Mouse (Mus musculus) midbrain, embryonic 16.5 days (tissue): ENCODE measurements at regions not wholly inside any gene's neighbourhood (a gene's known extent, or its start where the extent isn't known, plus 50 kb on each side); places are given as distances from the start of the nearest gene placed in this dataset.

Experiments used
- ATAC-seq: fragments of 200-750 bp; cut with Nextera tagmentation; 2 replicates; pipeline ENCODE4 v1.8.0; 2017; ENCODE audit warnings: moderate TSS enrichment
- H3K27ac ChIP-seq: fragments of 300-500 bp; sonication (generic); 2 replicates; pipeline ENCODE4 v1.5.1; 2014; ENCODE audit warnings: mild to moderate bottlenecking, low read length, mixed read lengths
- H3K27me3 ChIP-seq: fragments of 300-500 bp; sonication (generic); 2 replicates; pipeline ENCODE4 v1.6.1; 2014; ENCODE audit warnings: low read depth, low read length, mixed read lengths; ENCODE audit not compliant: control insufficient read depth, insufficient read depth
- H3K36me3 ChIP-seq: fragments of 300-500 bp; sonication (generic); 2 replicates; pipeline ENCODE4 v1.6.1; 2014; ENCODE audit warnings: mild to moderate bottlenecking, low read length, moderate library complexity, mixed read lengths; ENCODE audit not compliant: control insufficient read depth, insufficient read depth
- H3K4me1 ChIP-seq: fragments of 300-500 bp; sonication (generic); 2 replicates; pipeline ENCODE4 v1.6.1; 2014; ENCODE audit warnings: mild to moderate bottlenecking, low read length, mixed read lengths; ENCODE audit not compliant: control insufficient read depth, insufficient read depth
- H3K4me2 ChIP-seq: fragments of 300-500 bp; sonication (generic); 2 replicates; pipeline ENCODE4 v1.6.1; 2014; ENCODE audit warnings: mild to moderate bottlenecking, low read length, mixed read lengths
- H3K4me3 ChIP-seq: fragments of 300-500 bp; sonication (generic); 2 replicates; pipeline ENCODE4 v1.5.1; 2014; ENCODE audit warnings: low read depth, mild to moderate bottlenecking, low read length, moderate library complexity, mixed read lengths
- H3K9ac ChIP-seq: fragments of 300-500 bp; sonication (generic); 2 replicates; pipeline ENCODE4 v1.6.1; 2014; ENCODE audit warnings: low read depth, low read length, mixed read lengths
- H3K9me3 ChIP-seq: fragments of 300-500 bp; sonication (generic); replicated peaks from 2 replicates; pipeline ENCODE4 v1.6.1; 2014; ENCODE audit warnings: mild to moderate bottlenecking, low read length, mixed read lengths; ENCODE audit not compliant: control insufficient read depth, poor library complexity, severe bottlenecking
- WGBS: fragments of 180-500 bp; shearing (Covaris S2); extraction: QIAGEN DNeasy Blood & Tissue Kit; methylation state at CpG from one replicate; pipeline ENCODE4 v1.1.7; 2014; 5-methylcytosine and 5-hydroxymethylcytosine counted together

- no peak overlapping the region for H3K4me3 ChIP-seq
- no peak for ATAC-seq
- H3K36me3 ChIP-seq, result no peaks in the 10 kb centered on the region
- WGBS, result 70% methylated on average over 4 of the region's 4 CpGs
- H3K4me2 ChIP-seq, result no peak overlapping the region
- no peaks in the 10 kb centered on the region for H3K27me3 ChIP-seq
- H3K9ac ChIP-seq, result no peak overlapping the region
- no peak overlapping the region for H3K27ac ChIP-seq
- H3K9me3 ChIP-seq, result no peaks in the 10 kb centered on the region
- no peaks in the 10 kb centered on the region for H3K4me1 ChIP-seq
Measured at GRCm38 (mm10) chr9:83283662-83284061, 137.2 kb upstream of the Hmgn3 start.

- no peaks in the 10 kb centered on the region for H3K4me1 ChIP-seq
- no peaks in the 10 kb centered on the region for H3K27me3 ChIP-seq
- H3K9me3 ChIP-seq, result no peaks in the 10 kb centered on the region
- no peak overlapping the region for H3K4me2 ChIP-seq
- H3K36me3 ChIP-seq, result no peaks in the 10 kb centered on the region
- 76% methylated on average over 8 of the region's 8 CpGs for WGBS
- no peak overlapping the region for H3K4me3 ChIP-seq
- no peak overlapping the region for H3K9ac ChIP-seq
- no peak for ATAC-seq
- H3K27ac ChIP-seq, result no peak overlapping the region
Measured at GRCm38 (mm10) chr9:83283249-83283648, 136.8 kb upstream of the Hmgn3 start.

GRCm38 (mm10) chr9:83277791-83278190 is 131.3 kb upstream of the Hmgn3 start:
- Histone ChIP-seq H3K27me3 (no peaks in the 10 kb centered on the region), H3K27ac (no peak overlapping the region), H3K4me3 (no peak overlapping the region), H3K4me2 (no peak overlapping the region), H3K9me3 (no peaks in the 10 kb centered on the region), H3K4me1 (no peaks in the 10 kb centered on the region), H3K9ac (no peak overlapping the region), H3K36me3 (no peaks in the 10 kb centered on the region)
- WGBS, result 93% methylated on average over 5 of the region's 5 CpGs
- ATAC-seq, result no peak

- H3K4me1 ChIP-seq, result no peaks in the 10 kb centered on the region
- no peak overlapping the region for H3K27ac ChIP-seq
- no peak overlapping the region for H3K9ac ChIP-seq
- ATAC-seq, result no peak
- H3K4me3 ChIP-seq, result no peak overlapping the region
- no peaks in the 10 kb centered on the region for H3K9me3 ChIP-seq
- H3K27me3 ChIP-seq, result no peaks in the 10 kb centered on the region
- H3K36me3 ChIP-seq, result no peaks in the 10 kb centered on the region
- WGBS, result 91% methylated on average over 5 of the region's 5 CpGs
- H3K4me2 ChIP-seq, result no peak overlapping the region
Measured at GRCm38 (mm10) chr9:83277356-83277755, 130.9 kb upstream of the Hmgn3 start.

GRCm38 (mm10) chr9:83276291-83276690 is 129.8 kb upstream of the Hmgn3 start:
- no peaks in the 10 kb centered on the region for H3K27me3 ChIP-seq
- no peaks in the 10 kb centered on the region for H3K9me3 ChIP-seq
- no peak overlapping the region for H3K9ac ChIP-seq
- no peak overlapping the region for H3K4me2 ChIP-seq
- 86% methylated on average over 5 of the region's 5 CpGs for WGBS
- H3K4me3 ChIP-seq, result no peak overlapping the region
- H3K4me1 ChIP-seq, result no peaks in the 10 kb centered on the region
- ATAC-seq, result no peak
- H3K27ac ChIP-seq, result no peak overlapping the region
- no peaks in the 10 kb centered on the region for H3K36me3 ChIP-seq

- Histone ChIP-seq H3K4me1 (no peaks in the 10 kb centered on the region), H3K9ac (no peak overlapping the region), H3K27me3 (no peaks in the 10 kb centered on the region), H3K9me3 (no peaks in the 10 kb centered on the region), H3K27ac (no peak overlapping the region), H3K4me2 (no peak overlapping the region), H3K36me3 (no peaks in the 10 kb centered on the region), H3K4me3 (no peak overlapping the region)
- no peak for ATAC-seq
- WGBS, result 88% methylated on average over 9 of the region's 9 CpGs
Measured at GRCm38 (mm10) chr9:83273361-83273975, 127.0 kb upstream of the Hmgn3 start.

GRCm38 (mm10) chr9:83265736-83266135 is 119.3 kb upstream of the Hmgn3 start:
- ATAC-seq, result no peak
- no peak overlapping the region for H3K27ac ChIP-seq
- 80% methylated on average over 6 of the region's 6 CpGs for WGBS
- H3K4me2 ChIP-seq, result no peak overlapping the region
- no peaks in the 10 kb centered on the region for H3K9me3 ChIP-seq
- H3K9ac ChIP-seq, result no peak overlapping the region
- H3K36me3 ChIP-seq, result no peaks in the 10 kb centered on the region
- no peaks in the 10 kb centered on the region for H3K27me3 ChIP-seq
- no peaks in the 10 kb centered on the region for H3K4me1 ChIP-seq
- no peak overlapping the region for H3K4me3 ChIP-seq

- Histone ChIP-seq H3K36me3 (no peaks in the 10 kb centered on the region), H3K4me1 (no peaks in the 10 kb centered on the region), H3K4me2 (no peak overlapping the region), H3K27me3 (no peaks in the 10 kb centered on the region), H3K4me3 (no peak overlapping the region), H3K9ac (no peak overlapping the region), H3K9me3 (no peaks in the 10 kb centered on the region), H3K27ac (no peak overlapping the region)
- WGBS, result 78% methylated on average over 5 of the region's 5 CpGs
- ATAC-seq, result no peak
Measured at GRCm38 (mm10) chr9:83259511-83259910, 113.0 kb upstream of the Hmgn3 start.

GRCm38 (mm10) chr9:83258986-83259385 is 112.5 kb upstream of the Hmgn3 start:
- H3K4me3 ChIP-seq, result no peak overlapping the region
- H3K9me3 ChIP-seq, result no peaks in the 10 kb centered on the region
- ATAC-seq, result no peak
- no peaks in the 10 kb centered on the region for H3K36me3 ChIP-seq
- H3K4me2 ChIP-seq, result no peak overlapping the region
- no peak overlapping the region for H3K9ac ChIP-seq
- no peaks in the 10 kb centered on the region for H3K27me3 ChIP-seq
- H3K4me1 ChIP-seq, result no peaks in the 10 kb centered on the region
- 86% methylated on average over 3 of the region's 3 CpGs for WGBS
- no peak overlapping the region for H3K27ac ChIP-seq
